Mouse (Mus musculus): Measurements from ENCODE around the gene Lcmt2. TPM values are rescaled to one million over a fixed set of nuclear protein-coding genes. Genes with fewer than 3 reads are reported as not detected.
"Not testable (repeated sequence)": the region's sequence is repeated elsewhere in the genome, so short reads cannot be mapped to it uniquely, and the experiment has no call there.

The Lcmt2 gene
- polyA plus RNA-seq, 1 experiment, result 2.6 TPM

DNA sequence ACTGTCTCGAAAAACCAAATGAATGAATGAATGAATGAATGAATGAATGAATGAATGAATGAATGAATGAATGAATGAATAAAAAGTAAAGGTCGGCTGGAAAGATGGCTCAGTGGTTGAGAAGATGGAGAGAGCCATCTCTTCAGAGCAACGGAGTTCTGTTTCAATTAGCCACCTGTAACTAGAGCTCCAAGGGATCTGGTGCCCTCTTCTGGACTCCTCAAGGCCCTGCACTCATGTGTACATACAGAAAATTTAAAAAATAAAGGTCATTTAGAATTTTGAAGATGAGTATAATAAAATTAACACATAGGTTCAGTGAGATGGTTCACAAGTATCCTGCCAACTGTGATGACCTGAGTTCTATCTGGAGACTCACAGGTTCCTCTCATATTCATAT lies 12.6 kb upstream of the Lcmt2 start:
- Histone ChIP-seq H3K9me3 (no peaks in the 10 kb centered on the region), H3K36me3 (replicated peaks; ENCODE audit: low read length) (peaks cover 82% of the 10 kb centered on the region), H3K4me3 (replicated peaks) (no peak overlapping the region), H3K4me1 (no peaks in the 10 kb centered on the region), H3K27me3 (replicated peaks) (no peaks in the 10 kb centered on the region)
- TF ChIP-seq GATA1 (IDR thresholded peaks at IDR 0.05; ENCODE audit: borderline replicate concordance, low read length) (no peak), FLI1 (IDR thresholded peaks at IDR 0.05; ENCODE audit: low read length) (no peak)

DNA sequence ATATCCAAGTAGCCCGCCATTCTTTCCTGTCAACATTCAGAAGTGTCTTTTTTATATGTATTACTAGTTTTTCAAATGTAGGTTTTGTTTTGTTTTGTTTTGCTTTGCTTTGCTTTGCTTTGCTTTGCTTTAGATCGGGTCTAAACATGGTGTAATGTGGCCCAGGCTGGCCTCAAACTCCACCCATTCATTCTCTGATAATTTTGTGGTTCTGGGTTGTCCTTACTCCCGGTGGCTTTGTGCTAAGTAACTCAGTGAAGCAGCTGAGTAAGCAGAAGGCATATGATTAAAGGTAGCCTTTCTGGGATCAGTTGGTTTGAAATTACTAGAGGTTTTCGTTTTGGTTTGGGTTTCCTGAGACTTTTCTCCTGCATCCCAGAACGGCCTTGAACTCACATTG lies 9.2 kb upstream of the Lcmt2 start:
- Histone ChIP-seq H3K4me1 (no peaks in the 10 kb centered on the region), H3K27me3 (replicated peaks) (no peaks in the 10 kb centered on the region), H3K4me3 (replicated peaks) (no peak overlapping the region), H3K9me3 (no peaks in the 10 kb centered on the region), H3K36me3 (replicated peaks; ENCODE audit: low read length) (peaks cover 87% of the 10 kb centered on the region)
- TF ChIP-seq FLI1 (IDR thresholded peaks at IDR 0.05; ENCODE audit: low read length) (no peak), GATA1 (IDR thresholded peaks at IDR 0.05; ENCODE audit: borderline replicate concordance, low read length) (no peak)

DNA sequence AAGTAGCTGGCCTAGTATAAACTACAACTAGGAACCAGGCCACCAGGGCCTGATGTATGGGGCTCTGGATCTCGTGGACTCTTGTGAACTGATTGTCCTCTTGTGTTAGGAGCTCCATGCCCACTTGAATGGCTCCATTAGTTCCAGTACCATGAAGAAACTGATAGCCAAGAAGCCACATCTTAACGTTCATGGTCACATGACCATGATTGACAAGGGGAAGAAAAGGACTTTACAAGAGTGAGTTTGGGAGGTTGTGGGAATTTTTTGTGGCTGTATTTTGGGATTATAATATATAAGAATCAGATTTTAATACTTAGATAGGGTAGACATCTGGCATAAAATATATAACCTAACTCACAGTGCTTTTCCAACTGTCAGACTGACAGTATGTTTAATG lies 2.0 kb upstream of the Lcmt2 start:
- peaks cover 55% of the 10 kb centered on the region for H3K36me3 ChIP-seq (replicated peaks; ENCODE audit: low read length)
- no peak overlapping the region for H3K4me3 ChIP-seq (replicated peaks)

DNA sequence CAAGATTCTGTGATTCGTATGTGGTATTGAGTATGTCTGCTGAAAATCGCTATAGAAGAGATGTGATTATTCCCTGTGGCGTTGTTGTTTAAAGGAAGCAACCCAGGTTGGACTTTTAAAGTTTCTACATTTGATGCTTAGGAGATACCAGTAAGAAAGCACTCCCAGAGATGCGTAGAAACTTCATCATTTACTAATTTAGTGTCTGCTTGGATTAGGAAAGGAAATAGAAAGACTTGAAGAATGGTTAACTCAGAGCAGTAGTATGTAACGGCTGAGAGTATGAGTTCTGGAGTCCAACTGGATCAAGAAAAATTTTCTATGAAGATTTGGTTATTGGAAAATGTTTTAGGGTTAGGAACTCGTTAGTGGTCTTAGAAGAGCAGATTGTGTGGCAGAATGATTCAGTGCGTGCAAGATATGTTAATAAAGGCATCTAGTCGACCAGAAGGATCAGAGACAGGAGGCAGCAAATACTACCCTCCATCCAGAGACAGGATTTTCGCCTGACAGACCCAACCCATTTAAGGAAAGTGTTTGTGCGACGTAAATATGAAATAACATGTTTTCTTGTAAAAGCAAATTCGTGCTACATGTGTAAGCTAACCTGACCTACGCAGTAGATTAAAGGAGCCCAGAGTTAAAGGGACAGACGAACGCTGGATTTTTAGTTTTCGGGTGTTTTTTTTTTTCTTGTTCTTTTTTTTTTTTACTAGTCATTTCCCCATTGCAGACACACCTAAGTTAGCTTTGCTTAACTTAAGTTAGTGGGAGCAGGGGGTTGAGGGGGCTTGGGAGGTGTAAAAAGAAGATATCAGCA lies 973 bp upstream of the Lcmt2 start:
- TF ChIP-seq GATA1 (IDR thresholded peaks at IDR 0.05; ENCODE audit: borderline replicate concordance, low read length) (no peak), FLI1 (IDR thresholded peaks at IDR 0.05; ENCODE audit: low read length) (no peak)
- H3K27me3 ChIP-seq (replicated peaks), result no peaks in the 10 kb centered on the region
- H3K4me3 ChIP-seq (replicated peaks), result peak overlapping the region; percentile 89
- peaks cover 35% of the 10 kb centered on the region for H3K4me1 ChIP-seq
- H3K36me3 ChIP-seq (replicated peaks; ENCODE audit: low read length), result peaks cover 45% of the 10 kb centered on the region
- H3K9me3 ChIP-seq, result no peaks in the 10 kb centered on the region

More for the DNA sequence above, 2.0 kb upstream of the Lcmt2 start:
- Histone ChIP-seq H3K27me3 (replicated peaks) (no peaks in the 10 kb centered on the region), H3K9me3 (no peaks in the 10 kb centered on the region), H3K4me1 (peaks cover 33% of the 10 kb centered on the region)
- TF ChIP-seq FLI1 (IDR thresholded peaks at IDR 0.05; ENCODE audit: low read length) (no peak), GATA1 (IDR thresholded peaks at IDR 0.05; ENCODE audit: borderline replicate concordance, low read length) (no peak)

DNA sequence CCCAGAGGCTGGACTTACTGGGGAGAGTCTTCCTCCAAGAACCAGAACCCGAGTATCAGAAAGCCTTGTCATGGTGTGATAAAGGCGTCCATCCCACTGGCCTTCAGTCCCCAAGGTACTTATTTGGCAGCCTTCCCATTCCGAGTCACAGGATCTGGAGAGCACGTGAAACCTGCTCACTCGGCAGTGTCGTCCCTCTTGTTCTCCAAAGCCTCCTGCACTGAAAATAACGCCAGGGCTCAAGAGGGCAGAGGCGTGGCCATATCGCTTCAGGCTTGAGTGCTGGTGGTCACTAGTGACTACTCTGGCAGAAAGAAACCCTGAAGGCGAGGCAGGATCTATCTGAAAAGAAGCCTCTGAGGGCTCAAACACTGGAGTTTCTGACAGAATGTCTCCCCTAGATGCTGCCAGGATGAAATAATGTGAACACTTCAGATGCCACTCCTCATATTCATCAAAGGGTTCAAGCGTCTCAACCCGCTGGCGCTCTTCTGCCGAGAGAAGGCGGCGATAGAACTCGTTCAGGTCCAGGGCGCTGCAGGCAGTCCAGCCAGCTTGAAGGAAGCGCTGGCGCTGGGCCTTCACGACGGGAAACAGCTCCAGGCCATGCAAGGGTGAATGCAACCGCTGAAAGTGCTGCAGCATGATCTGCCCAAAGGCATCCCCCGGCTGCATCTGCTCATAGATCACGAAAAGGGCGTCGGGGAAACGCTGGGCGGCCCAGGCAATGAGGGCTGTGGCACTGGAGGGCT lies 1.0 kb downstream of the Lcmt2 start:
- Histone ChIP-seq H3K4me1 (peaks cover 35% of the 10 kb centered on the region), H3K36me3 (replicated peaks; ENCODE audit: low read length) (peaks cover 30% of the 10 kb centered on the region), H3K9me3 (peaks cover 3% of the 10 kb centered on the region; the same call in 1 of the 2 replicates), H3K4me3 (replicated peaks) (peak overlapping the region; percentile 94), H3K27me3 (replicated peaks) (no peaks in the 10 kb centered on the region)
- TF ChIP-seq FLI1 (IDR thresholded peaks at IDR 0.05; ENCODE audit: low read length) (no peak), GATA1 (IDR thresholded peaks at IDR 0.05; ENCODE audit: borderline replicate concordance, low read length) (no peak)

DNA sequence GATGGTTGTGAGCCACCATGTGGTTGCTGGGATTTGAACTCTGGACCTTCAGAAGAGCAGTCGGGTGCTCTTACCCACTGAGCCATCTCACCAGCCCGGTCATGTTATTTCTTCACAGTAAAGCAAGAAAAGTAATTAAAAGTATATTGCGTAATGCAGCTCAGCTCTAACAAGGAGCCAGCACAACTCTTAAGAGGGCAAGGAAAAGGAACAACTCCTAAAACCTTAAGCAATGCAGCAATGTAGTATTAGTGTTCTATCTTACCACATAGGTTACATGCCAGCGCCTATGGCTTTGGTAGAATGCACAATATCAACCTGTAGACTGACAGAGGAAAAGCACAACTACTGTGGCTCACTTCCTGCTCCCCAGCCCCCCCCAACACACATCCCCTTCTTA lies 3.1 kb downstream of the Lcmt2 start:
- peaks cover 38% of the 10 kb centered on the region for H3K4me1 ChIP-seq
- peaks cover 3% of the 10 kb centered on the region; the same call in 1 of the 2 replicates for H3K9me3 ChIP-seq
- no peak overlapping the region for H3K4me3 ChIP-seq (replicated peaks)
- peaks cover 16% of the 10 kb centered on the region for H3K36me3 ChIP-seq (replicated peaks; ENCODE audit: low read length)
- TF ChIP-seq FLI1 (IDR thresholded peaks at IDR 0.05; ENCODE audit: low read length) (no peak), GATA1 (IDR thresholded peaks at IDR 0.05; ENCODE audit: borderline replicate concordance, low read length) (no peak)
- H3K27me3 ChIP-seq (replicated peaks), result peaks cover 2% of the 10 kb centered on the region

DNA sequence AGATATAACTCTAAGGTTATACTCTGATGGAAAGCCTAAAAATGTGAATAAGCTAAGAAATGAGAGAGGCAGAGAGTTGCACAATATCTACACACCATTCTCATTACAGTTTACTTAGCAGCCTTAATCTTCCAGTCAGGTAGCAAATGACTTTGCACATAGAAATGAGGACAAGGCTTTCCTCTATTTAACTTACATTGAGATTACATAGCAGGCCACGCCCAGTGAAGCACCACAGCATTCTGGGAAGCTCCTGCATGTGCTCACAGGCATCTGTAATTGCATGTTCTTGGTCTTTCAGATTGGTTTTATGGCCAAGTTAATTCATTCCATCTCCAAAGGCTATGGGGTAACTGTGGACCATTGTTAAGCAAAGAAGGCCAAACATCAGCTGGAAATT lies 7.6 kb downstream of the Lcmt2 start:
- no peak for TF ChIP-seq GATA1 (IDR thresholded peaks at IDR 0.05; ENCODE audit: borderline replicate concordance, low read length)
- no peak for TF ChIP-seq FLI1 (IDR thresholded peaks at IDR 0.05; ENCODE audit: low read length)
- H3K9me3 ChIP-seq, result peaks cover 3% of the 10 kb centered on the region; the same call in 1 of the 2 replicates
- no peak overlapping the region for H3K4me3 ChIP-seq (replicated peaks)
- H3K27me3 ChIP-seq (replicated peaks), result peaks cover 2% of the 10 kb centered on the region
- H3K36me3 ChIP-seq (replicated peaks; ENCODE audit: low read length), result peaks cover 3% of the 10 kb centered on the region
- peaks cover 16% of the 10 kb centered on the region; the same call in 1 of the 2 replicates for H3K4me1 ChIP-seq

DNA sequence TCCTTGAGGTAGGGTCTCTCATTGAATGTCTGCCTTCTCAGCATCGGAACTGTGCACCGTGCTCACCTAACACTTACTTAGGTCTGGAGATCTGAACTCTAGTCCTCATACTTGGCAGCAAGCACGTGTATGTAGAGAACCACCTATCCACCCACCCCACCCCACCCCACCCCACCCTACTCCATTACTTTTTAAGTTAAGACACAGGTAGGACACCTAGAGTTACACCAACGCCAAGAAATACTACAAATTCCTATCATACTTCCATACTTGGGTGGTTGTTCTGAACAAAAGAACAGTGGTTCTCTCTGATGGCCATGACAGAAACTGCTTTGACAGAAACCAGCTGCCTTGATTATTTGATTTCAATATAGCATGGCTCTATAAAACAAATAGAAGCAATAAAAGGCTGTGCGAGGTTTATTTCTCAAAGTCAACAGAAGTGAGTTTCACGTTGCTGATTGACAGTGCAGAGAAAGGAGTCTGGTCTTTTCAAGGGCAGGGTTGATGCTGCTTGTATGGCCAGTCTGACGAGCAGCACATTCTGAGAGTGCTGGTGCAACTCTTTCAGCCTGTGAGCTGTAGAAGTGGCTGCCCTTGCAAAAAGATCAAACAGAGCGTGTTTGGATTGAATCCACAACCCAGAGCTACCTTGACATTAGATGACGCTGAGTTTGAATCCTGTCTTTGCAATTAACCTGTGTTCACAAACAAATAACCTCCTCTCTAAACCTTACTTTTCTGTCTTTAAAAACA lies 11.4 kb downstream of the Lcmt2 start:
- Histone ChIP-seq H3K27me3 (replicated peaks) (peaks cover 6% of the 10 kb centered on the region), H3K4me1 (peaks cover 20% of the 10 kb centered on the region), H3K9me3 (no peaks in the 10 kb centered on the region), H3K36me3 (replicated peaks; ENCODE audit: low read length) (no peaks in the 10 kb centered on the region), H3K4me3 (replicated peaks) (no peak overlapping the region)
- TF ChIP-seq FLI1 (IDR thresholded peaks at IDR 0.05; ENCODE audit: low read length), result no peak
- no peak for TF ChIP-seq GATA1 (IDR thresholded peaks at IDR 0.05; ENCODE audit: borderline replicate concordance, low read length)

DNA sequence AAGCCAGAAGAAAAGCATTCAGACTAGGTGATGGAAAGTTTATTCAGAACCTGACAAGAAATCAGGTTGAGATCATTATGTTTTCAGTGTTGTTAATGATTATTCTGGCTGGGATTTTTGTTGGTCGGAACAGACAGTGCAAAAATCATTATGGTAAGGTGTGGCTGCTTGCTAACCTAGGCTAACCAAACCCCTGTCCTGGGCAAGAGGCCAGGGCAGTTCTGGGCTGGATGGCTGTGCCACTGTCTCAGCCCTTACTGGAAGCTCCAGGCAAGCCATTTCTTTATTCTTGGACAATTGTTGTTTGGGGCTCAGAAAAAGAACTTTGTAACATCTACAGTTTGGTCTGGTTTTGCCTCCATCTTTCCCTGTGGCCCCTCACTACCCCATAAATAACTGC lies 12.9 kb downstream of the Lcmt2 start:
- peaks cover 5% of the 10 kb centered on the region for H3K27me3 ChIP-seq (replicated peaks)
- H3K9me3 ChIP-seq, result no peaks in the 10 kb centered on the region
- H3K4me1 ChIP-seq, result peaks cover 16% of the 10 kb centered on the region
- no peaks in the 10 kb centered on the region for H3K36me3 ChIP-seq (replicated peaks; ENCODE audit: low read length)
- no peak overlapping the region for H3K4me3 ChIP-seq (replicated peaks)
- TF ChIP-seq GATA1 (IDR thresholded peaks at IDR 0.05; ENCODE audit: borderline replicate concordance, low read length), result no peak
- TF ChIP-seq FLI1 (IDR thresholded peaks at IDR 0.05; ENCODE audit: low read length), result no peak

DNA sequence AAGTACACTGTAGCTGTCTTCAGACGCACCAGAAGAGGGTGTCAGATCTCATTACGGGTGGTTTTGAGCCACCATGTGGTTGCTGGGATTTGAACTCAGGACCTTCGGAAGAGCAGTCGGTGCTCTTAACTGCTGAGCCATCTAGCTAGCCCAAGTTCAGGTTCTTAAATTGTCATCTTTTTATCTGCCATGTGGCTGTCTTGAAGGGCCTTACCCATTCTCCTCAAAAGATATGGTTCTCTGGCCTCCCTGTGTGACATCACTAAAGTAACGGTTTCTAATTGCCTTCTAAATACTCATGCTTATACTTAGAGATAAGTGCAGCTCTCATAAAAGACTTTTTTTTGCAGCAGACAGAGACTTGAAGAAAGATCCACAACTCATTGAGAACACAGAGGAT lies 14.2 kb downstream of the Lcmt2 start:
- not testable (repeated sequence) for H3K27me3 ChIP-seq (replicated peaks); H3K9me3 ChIP-seq; H3K4me3 ChIP-seq (replicated peaks); H3K36me3 ChIP-seq (replicated peaks; ENCODE audit: low read length)
- peaks cover 16% of the 10 kb centered on the region for H3K4me1 ChIP-seq

Data from megakaryocyte, embryonic 14.5 days (primary cell).